Mouse (Mus musculus) limb, embryonic 14.5 days (tissue): ENCODE data around the gene Ddo. TPM values are rescaled to one million over a fixed set of nuclear protein-coding genes. Genes with fewer than 3 reads are reported as not detected.

ENCODE experiments used
- ATAC-seq: fragments of 200-750 bp; cut with Nextera tagmentation; 2 replicates; pipeline ENCODE4 v1.8.0; 2017; ENCODE audit warnings: low read depth, moderate number of reproducible peaks, moderate TSS enrichment; ENCODE audit not compliant: low FRiP score
- DNase-seq: peaks from one replicate; pipeline ENCODE4 v3.0.0-alpha.2; 2015; ENCODE audit warnings: low spot score
- H3K27ac ChIP-seq: fragments of 300-500 bp; sonication (generic); replicated peaks from 2 replicates; pipeline ENCODE4 v1.5.1; 2014; ENCODE audit warnings: low read depth, mild to moderate bottlenecking, low read length, moderate library complexity, mixed read lengths
- H3K27me3 ChIP-seq: fragments of 300-500 bp; sonication (generic); 2 replicates; pipeline ENCODE4 v1.6.1; 2014; ENCODE audit warnings: low read length, mixed read lengths; ENCODE audit not compliant: control insufficient read depth, insufficient read depth
- H3K36me3 ChIP-seq: fragments of 300-500 bp; sonication (generic); 2 replicates; pipeline ENCODE4 v1.6.1; 2014; ENCODE audit warnings: mild to moderate bottlenecking, low read length, moderate library complexity, mixed read lengths; ENCODE audit not compliant: control insufficient read depth, insufficient read depth
- H3K4me1 ChIP-seq: fragments of 300-500 bp; sonication (generic); 2 replicates; pipeline ENCODE4 v1.6.1; 2014; ENCODE audit warnings: antibody characterized with exemption, low read length, mixed read lengths; ENCODE audit not compliant: control insufficient read depth, insufficient read depth
- H3K4me2 ChIP-seq: fragments of 300-500 bp; sonication (generic); replicated peaks from 2 replicates; pipeline ENCODE4 v1.6.1; 2014; ENCODE audit warnings: low read depth, mild to moderate bottlenecking, low read length, moderate library complexity; ENCODE audit not compliant: severe bottlenecking
- H3K4me3 ChIP-seq: fragments of 300-500 bp; sonication (generic); replicated peaks from 2 replicates; pipeline ENCODE4 v1.5.1; 2014; ENCODE audit warnings: low read length
- H3K9ac ChIP-seq: fragments of 300-500 bp; sonication (generic); 2 replicates; pipeline ENCODE4 v1.6.1; 2014; ENCODE audit warnings: mild to moderate bottlenecking, low read depth, low read length, moderate library complexity; ENCODE audit not compliant: severe bottlenecking
- H3K9me3 ChIP-seq: fragments of 300-500 bp; sonication (generic); 2 replicates; pipeline ENCODE4 v1.6.1; 2016; ENCODE audit warnings: low read length; ENCODE audit not compliant: control insufficient read depth
- POLR2A ChIP-seq: fragments of 200-500 bp; IDR thresholded peaks from 2 replicates; pipeline ENCODE4 v1.8.0; 2012; ENCODE audit warnings: inconsistent platforms, mild to moderate bottlenecking, moderate library complexity, borderline replicate concordance; ENCODE audit not compliant: insufficient read depth, insufficient read length; ENCODE audit errors: extremely low read depth
- WGBS: fragments of 180-500 bp; shearing (Covaris S2); extraction: QIAGEN DNeasy Blood & Tissue Kit; methylation state at CpG from one replicate; pipeline ENCODE4 v1.1.7; 2014; 5-methylcytosine and 5-hydroxymethylcytosine counted together
- polyA plus RNA-seq, 2 experiments: library from polyadenylated mRNA; depleted of rRNA in 1 of 2; stranded (reverse) in 1 of 2; unstranded in 1 of 2; fragments of >200 nt; fragmentation: Nextera tagmentation in 1 of 2; extraction: Ambion mirVana in 1 of 2; gene quantifications; 2 replicates each; pipeline versions ENCODE4 v1.2.1 to v1.2.3; 2012 to 2014

The Ddo gene
- polyA plus RNA-seq, 2 experiments, result 0.06 to 0.28 TPM

DNA sequence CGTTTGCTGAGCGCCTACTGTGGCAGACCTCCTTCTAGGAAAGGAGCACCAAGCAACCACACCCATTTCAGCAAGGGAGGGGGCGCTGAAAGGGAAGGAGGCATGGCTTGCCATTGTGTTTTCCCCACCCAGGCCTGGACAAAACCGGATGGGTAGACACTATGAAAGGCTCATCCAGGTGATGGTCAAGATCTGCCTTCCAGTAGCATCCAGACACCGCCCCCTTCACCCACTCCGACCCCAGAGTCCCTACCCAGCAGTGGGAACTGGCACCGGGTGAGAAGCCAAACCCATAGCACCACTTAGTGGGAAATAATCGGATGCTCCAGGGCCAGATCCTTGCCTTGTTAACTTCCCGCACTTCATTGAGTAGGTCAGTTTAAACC is 54.0 kb downstream of the Ddo start:
- no peak overlapping the region for H3K27ac ChIP-seq
- ATAC-seq (no peak), DNase-seq (no peak)
- H3K27me3 ChIP-seq, result no peaks in the 10 kb centered on the region
- no peak for TF ChIP-seq POLR2A
- no peaks in the 10 kb centered on the region for H3K9me3 ChIP-seq
- H3K4me2 ChIP-seq, result peak overlapping the region; percentile 99
- peak overlapping the region; percentile 62 for H3K4me3 ChIP-seq
- peaks cover 4% of the 10 kb centered on the region; the same call in 1 of the 2 replicates for H3K4me1 ChIP-seq
- peak overlapping the region; percentile 81; the same call in 1 of the 2 replicates for H3K9ac ChIP-seq
- no peaks in the 10 kb centered on the region for H3K36me3 ChIP-seq
- 56% methylated on average over 9 of the region's 9 CpGs for WGBS

- Histone ChIP-seq H3K4me3 (no peak overlapping the region), H3K36me3 (no peaks in the 10 kb centered on the region), H3K4me2 (no peak overlapping the region), H3K9ac (no peak overlapping the region), H3K9me3 (no peaks in the 10 kb centered on the region), H3K27me3 (no peaks in the 10 kb centered on the region), H3K27ac (no peak overlapping the region), H3K4me1 (peaks cover 4% of the 10 kb centered on the region; the same call in 1 of the 2 replicates)
- no peak for DNase-seq
- no peak for TF ChIP-seq POLR2A
- ATAC-seq, result no peak
- 80% methylated on average over 7 of the region's 7 CpGs for WGBS
Measured at GRCm38 (mm10) chr10:40684326-40684725, 54.5 kb downstream of the Ddo start.

- Histone ChIP-seq H3K36me3 (no peaks in the 10 kb centered on the region), H3K27ac (no peak overlapping the region), H3K4me3 (no peak overlapping the region), H3K4me1 (peaks cover 4% of the 10 kb centered on the region; the same call in 1 of the 2 replicates), H3K9ac (no peak overlapping the region), H3K9me3 (0 out of 2 replicates have a peak, but pooled peaks cover 3% of the 10 kb centered on the region), H3K4me2 (no peak overlapping the region), H3K27me3 (no peaks in the 10 kb centered on the region)
- 62% methylated on average over 8 of the region's 8 CpGs for WGBS
- no peak for DNase-seq
- TF ChIP-seq POLR2A, result no peak
- ATAC-seq, result no peak
Measured at GRCm38 (mm10) chr10:40685641-40686040, 55.8 kb downstream of the Ddo start.

GRCm38 (mm10) chr10:40686976-40687375 is 57.2 kb downstream of the Ddo start:
- Histone ChIP-seq H3K9ac (no peak overlapping the region), H3K4me1 (peaks cover 4% of the 10 kb centered on the region; the same call in 1 of the 2 replicates), H3K36me3 (no peaks in the 10 kb centered on the region), H3K4me2 (no peak overlapping the region), H3K27ac (no peak overlapping the region), H3K4me3 (no peak overlapping the region), H3K27me3 (no peaks in the 10 kb centered on the region), H3K9me3 (0 out of 2 replicates have a peak, but pooled peaks cover 3% of the 10 kb centered on the region)
- no peak for ATAC-seq
- no peak for TF ChIP-seq POLR2A
- no peak for DNase-seq
- 85% methylated on average over 4 of the region's 4 CpGs for WGBS

- H3K4me1 ChIP-seq, result peaks cover 4% of the 10 kb centered on the region; the same call in 1 of the 2 replicates
- no peak overlapping the region for H3K27ac ChIP-seq
- no peak overlapping the region for H3K4me3 ChIP-seq
- no peak for DNase-seq
- H3K9ac ChIP-seq, result no peak overlapping the region
- H3K36me3 ChIP-seq, result no peaks in the 10 kb centered on the region
- no peaks in the 10 kb centered on the region for H3K27me3 ChIP-seq
- TF ChIP-seq POLR2A, result no peak
- H3K4me2 ChIP-seq, result no peak overlapping the region
- WGBS, result 66% methylated on average over 2 of the region's 2 CpGs
- H3K9me3 ChIP-seq, result 0 out of 2 replicates have a peak, but pooled peaks cover 3% of the 10 kb centered on the region
- ATAC-seq, result no peak
Measured at GRCm38 (mm10) chr10:40687407-40687806, 57.6 kb downstream of the Ddo start.

GRCm38 (mm10) chr10:40688266-40688665 is 58.5 kb downstream of the Ddo start:
- H3K9me3 ChIP-seq, result 0 out of 2 replicates have a peak, but pooled peaks cover 3% of the 10 kb centered on the region
- no peak overlapping the region for H3K4me2 ChIP-seq
- H3K27me3 ChIP-seq, result no peaks in the 10 kb centered on the region
- 81% methylated on average over 6 of the region's 6 CpGs for WGBS
- no peak overlapping the region for H3K27ac ChIP-seq
- DNase-seq (no peak), ATAC-seq (no peak)
- H3K36me3 ChIP-seq, result no peaks in the 10 kb centered on the region
- H3K9ac ChIP-seq, result no peak overlapping the region
- no peak for TF ChIP-seq POLR2A
- H3K4me3 ChIP-seq, result no peak overlapping the region
- H3K4me1 ChIP-seq, result peaks cover under 1% of the 10 kb centered on the region; the same call in 1 of the 2 replicates
